In the genomic region with DNA sequence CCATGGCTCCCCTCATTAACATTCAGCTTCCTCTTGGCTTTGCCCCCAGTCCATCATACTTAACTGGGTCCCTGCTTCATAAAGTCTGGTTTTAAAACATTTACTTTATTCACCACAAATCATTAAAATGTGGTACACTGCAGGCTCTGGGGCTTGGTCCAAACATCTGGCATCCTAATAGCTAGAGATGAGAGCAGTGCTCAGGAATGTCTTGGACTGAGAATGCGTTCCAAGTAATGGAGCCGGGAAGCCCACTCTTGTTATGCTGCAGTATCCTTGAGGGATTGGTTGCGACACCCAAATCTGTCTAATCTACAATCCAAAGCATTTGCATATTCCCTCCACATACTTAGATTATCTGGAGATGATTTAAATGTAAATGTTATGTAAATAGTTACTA, we compare ENCODE assay signal across 13 mouse cellular contexts.
DNase-seq lines count a peak whose midpoint lies in the region; ATAC-seq and TF ChIP-seq lines count a peak whose summit lies in the region.
"Had no signal": no experiment of that assay in that cellular context is flagged by ENCODE, and none has a peak within 500 bp of the region (broad histone marks: within the 10 kb centered on the region; RNA-seq: fewer than 3 reads in every experiment).

No protein-coding gene starts in this region.

- TF ChIP-seq CTCF in intestine, postnatal 0 days (IDR thresholded peaks at IDR 0.05; ENCODE audit: low read depth): no peak
- no peak for TF ChIP-seq CTCF in lung, postnatal 0 days (IDR thresholded peaks at IDR 0.05)

- H3K4me1 ChIP-seq in intestine, embryonic 15.5 days (replicated peaks): no peaks in the 10 kb centered on the region
- H3K4me1 ChIP-seq in intestine, postnatal 0 days (replicated peaks; ENCODE audit: control insufficient read depth, insufficient read depth, low read length): no peaks in the 10 kb centered on the region
- 0 out of 2 replicates have a peak, but pooled peaks cover 3% of the 10 kb centered on the region for H3K4me1 ChIP-seq in embryonic facial prominence, embryonic 15.5 days
- H3K4me1 ChIP-seq in lung, postnatal 0 days (ENCODE audit: insufficient read depth, low read depth, low read length): no peaks in the 10 kb centered on the region
- H3K4me1 ChIP-seq in midbrain, embryonic 15.5 days: no peaks in the 10 kb centered on the region
- H3K4me1 ChIP-seq: forebrain, embryonic 10.5 days; liver, embryonic 13.5 days had no signal

- WGBS in intestine, embryonic 15.5 days: 63% methylated on average over 3 of the region's 3 CpGs
- WGBS in intestine, postnatal 0 days: 72% methylated on average over 3 of the region's 3 CpGs
- 41% methylated on average over 3 of the region's 3 CpGs for WGBS in embryonic facial prominence, embryonic 15.5 days
- WGBS in lung, postnatal 0 days: 67% methylated on average over 3 of the region's 3 CpGs
- 79% methylated on average over 3 of the region's 3 CpGs for WGBS in midbrain, embryonic 15.5 days

- no peak overlapping the region for H3K4me2 ChIP-seq in intestine, embryonic 15.5 days (replicated peaks)
- H3K4me2 ChIP-seq in intestine, postnatal 0 days (replicated peaks; ENCODE audit: low read depth): no peak overlapping the region
- H3K4me2 ChIP-seq in embryonic facial prominence, embryonic 15.5 days (replicated peaks): no peak overlapping the region
- no peak overlapping the region for H3K4me2 ChIP-seq in lung, postnatal 0 days (replicated peaks; ENCODE audit: low read depth, low read length)
- no peak overlapping the region for H3K4me2 ChIP-seq in midbrain, embryonic 15.5 days
- H3K4me2 ChIP-seq: liver, embryonic 13.5 days had no signal

- peak; percentile 68; the same call in 1 of the 2 replicates for ATAC-seq in intestine, embryonic 15.5 days
- no peak for ATAC-seq in intestine, postnatal 0 days
- peak; percentile 89 for ATAC-seq in embryonic facial prominence, embryonic 15.5 days (ENCODE audit: insufficient number of reproducible peaks, low FRiP score, low TSS enrichment, low read depth)
- ATAC-seq in lung, postnatal 0 days: no peak; the same call in 1 of the 2 replicates
- ATAC-seq in midbrain, embryonic 15.5 days (replicated peaks): no peak
- ATAC-seq: hindbrain, postnatal 0 days had no signal

- peak; percentile 96 for DNase-seq in 3T3-L1 (ENCODE audit: low read depth, low spot score)
- DNase-seq in lung, postnatal 0 days (ENCODE audit: low spot score): peak; percentile 9
- DNase-seq in MN1 (ENCODE audit: low spot score): no peak
- DNase-seq in kidney, adult 8-10 months: no peak
- DNase-seq: cerebellum, postnatal 36 days; liver, embryonic 13.5 days had no signal

- TF ChIP-seq EP300 in lung, postnatal 0 days (IDR thresholded peaks at IDR 0.05): no peak

- H3K9me3 ChIP-seq in intestine, embryonic 15.5 days: no peaks in the 10 kb centered on the region
- H3K9me3 ChIP-seq in intestine, postnatal 0 days (ENCODE audit: control insufficient read depth): no peaks in the 10 kb centered on the region
- no peaks in the 10 kb centered on the region for H3K9me3 ChIP-seq in embryonic facial prominence, embryonic 15.5 days (replicated peaks)
- no peaks in the 10 kb centered on the region for H3K9me3 ChIP-seq in lung, postnatal 0 days (ENCODE audit: low read length)
- no peaks in the 10 kb centered on the region for H3K9me3 ChIP-seq in midbrain, embryonic 15.5 days
- H3K9me3 ChIP-seq: forebrain, embryonic 10.5 days; liver, embryonic 13.5 days had no signal

- no peak overlapping the region for H3K9ac ChIP-seq in intestine, embryonic 15.5 days
- H3K9ac ChIP-seq in intestine, postnatal 0 days (ENCODE audit: low read depth, low read length): no peak overlapping the region
- H3K9ac ChIP-seq in embryonic facial prominence, embryonic 15.5 days: no peak overlapping the region
- no peak overlapping the region for H3K9ac ChIP-seq in lung, postnatal 0 days (replicated peaks; ENCODE audit: low read depth)
- H3K9ac ChIP-seq in midbrain, embryonic 15.5 days: no peak overlapping the region
- H3K9ac ChIP-seq: liver, embryonic 13.5 days had no signal

- H3K27me3 ChIP-seq in intestine, embryonic 15.5 days (replicated peaks): no peaks in the 10 kb centered on the region
- H3K27me3 ChIP-seq in intestine, postnatal 0 days (replicated peaks; ENCODE audit: control insufficient read depth, insufficient read depth, low read length): no peaks in the 10 kb centered on the region
- no peaks in the 10 kb centered on the region for H3K27me3 ChIP-seq in embryonic facial prominence, embryonic 15.5 days
- H3K27me3 ChIP-seq in lung, postnatal 0 days (replicated peaks; ENCODE audit: insufficient read depth, low read length): no peaks in the 10 kb centered on the region
- no peaks in the 10 kb centered on the region for H3K27me3 ChIP-seq in midbrain, embryonic 15.5 days (replicated peaks)
- H3K27me3 ChIP-seq: CH12.LX; liver, embryonic 13.5 days had no signal

- H3K4me3 ChIP-seq in intestine, embryonic 15.5 days (replicated peaks): no peak overlapping the region
- no peak overlapping the region for H3K4me3 ChIP-seq in intestine, postnatal 0 days (ENCODE audit: low read depth, low read length)
- no peak overlapping the region for H3K4me3 ChIP-seq in embryonic facial prominence, embryonic 15.5 days (replicated peaks)
- no peak overlapping the region for H3K4me3 ChIP-seq in lung, postnatal 0 days (ENCODE audit: low read depth, low read length)
- H3K4me3 ChIP-seq in midbrain, embryonic 15.5 days: no peak overlapping the region
- H3K4me3 ChIP-seq: forebrain, embryonic 10.5 days; liver, embryonic 13.5 days had no signal

- H3K27ac ChIP-seq in intestine, embryonic 15.5 days: no peak overlapping the region
- no peak overlapping the region for H3K27ac ChIP-seq in intestine, postnatal 0 days (ENCODE audit: low read depth, low read length)
- H3K27ac ChIP-seq in embryonic facial prominence, embryonic 15.5 days (replicated peaks): no peak overlapping the region; the same call in 1 of the 2 replicates
- no peak overlapping the region for H3K27ac ChIP-seq in lung, postnatal 0 days (ENCODE audit: low read length)
- H3K27ac ChIP-seq in midbrain, embryonic 15.5 days: no peak overlapping the region
- H3K27ac ChIP-seq: forebrain, embryonic 10.5 days; hindbrain, postnatal 0 days; liver, embryonic 13.5 days had no signal

- no peaks in the 10 kb centered on the region for H3K36me3 ChIP-seq in intestine, embryonic 15.5 days
- H3K36me3 ChIP-seq in intestine, postnatal 0 days (ENCODE audit: control insufficient read depth, insufficient read depth): no peaks in the 10 kb centered on the region
- no peaks in the 10 kb centered on the region for H3K36me3 ChIP-seq in embryonic facial prominence, embryonic 15.5 days
- H3K36me3 ChIP-seq in lung, postnatal 0 days (ENCODE audit: insufficient read depth, low read length): no peaks in the 10 kb centered on the region
- H3K36me3 ChIP-seq in midbrain, embryonic 15.5 days (replicated peaks): no peaks in the 10 kb centered on the region
- H3K36me3 ChIP-seq: forebrain, embryonic 10.5 days; liver, embryonic 13.5 days had no signal

Comparison
In these comparisons a context has a peak if more than half of its experiments do, and no peak if none do; other contexts are left out.
1. ATAC-seq: peak in intestine, embryonic 15.5 days (single experiment) and embryonic facial prominence, embryonic 15.5 days (single experiment); none in intestine, postnatal 0 days (single experiment), lung, postnatal 0 days (single experiment) and midbrain, embryonic 15.5 days (single experiment).
2. DNase-seq: peak in 3T3-L1 (single experiment) and lung, postnatal 0 days (single experiment); none in MN1 (single experiment) and kidney, adult 8-10 months (0 of 2).